Mouse (Mus musculus): ENCODE measurements around the gene Ntf3.

Gene Ntf3

GRCm38 (mm10) chr6:126155928-126156327 is 10.8 kb downstream of the Ntf3 start:
- DNase-seq: no peak

- no peak for DNase-seq
Measured at GRCm38 (mm10) chr6:126154372-126154982, 12.2 kb downstream of the Ntf3 start.

GRCm38 (mm10) chr6:126153154-126153553 is 13.6 kb downstream of the Ntf3 start:
- DNase-seq: no peak

GRCm38 (mm10) chr6:126143659-126144058 is 23.1 kb downstream of the Ntf3 start:
- DNase-seq: no peak

- DNase-seq: no peak
Measured at GRCm38 (mm10) chr6:126142741-126143140, 24.0 kb downstream of the Ntf3 start.

GRCm38 (mm10) chr6:126142021-126142554 is 24.6 kb downstream of the Ntf3 start:
- no peak for DNase-seq

GRCm38 (mm10) chr6:126141472-126141871 is 25.2 kb downstream of the Ntf3 start:
- DNase-seq: no peak

GRCm38 (mm10) chr6:126140961-126141360 is 25.7 kb downstream of the Ntf3 start:
- no peak for DNase-seq

- no peak for DNase-seq
Measured at GRCm38 (mm10) chr6:126140416-126140815, 26.3 kb downstream of the Ntf3 start.

- no peak for DNase-seq
Measured at GRCm38 (mm10) chr6:126134155-126134906, 32.4 kb downstream of the Ntf3 start.

- no peak for DNase-seq
Measured at GRCm38 (mm10) chr6:126128238-126128637, 38.5 kb downstream of the Ntf3 start.

GRCm38 (mm10) chr6:126118247-126118646 is 48.5 kb downstream of the Ntf3 start:
- no peak for DNase-seq

GRCm38 (mm10) chr6:126117191-126117590 is 49.5 kb downstream of the Ntf3 start:
- DNase-seq: no peak

- DNase-seq: no peak
Measured at GRCm38 (mm10) chr6:126114934-126115633, 51.6 kb downstream of the Ntf3 start.

- DNase-seq: no peak
Measured at GRCm38 (mm10) chr6:126110892-126111835, 55.5 kb downstream of the Ntf3 start.

- DNase-seq: no peak
Measured at GRCm38 (mm10) chr6:126109184-126109583, 57.5 kb downstream of the Ntf3 start.

GRCm38 (mm10) chr6:126108771-126109170 is 57.9 kb downstream of the Ntf3 start:
- no peak for DNase-seq

GRCm38 (mm10) chr6:126107398-126107797 is 59.3 kb downstream of the Ntf3 start:
- DNase-seq: no peak

- DNase-seq: no peak
Measured at GRCm38 (mm10) chr6:126106798-126107173, 59.9 kb downstream of the Ntf3 start.

- no peak for DNase-seq
Measured at GRCm38 (mm10) chr6:126106051-126106797, 60.5 kb downstream of the Ntf3 start.

GRCm38 (mm10) chr6:126105083-126105740 is 61.5 kb downstream of the Ntf3 start:
- no peak for DNase-seq

Measured in thymus, postnatal 14 days (tissue).